Mouse (Mus musculus) C2C12 (cell line): ENCODE results near the gene Cdkn1a.

ENCODE experiments used
- CTCF ChIP-seq: IDR thresholded peaks from one replicate; pipeline ENCODE4 v1.5.1; 2011; ENCODE audit not compliant: control insufficient read depth, insufficient read depth, insufficient read length
- MAX ChIP-seq: IDR thresholded peaks from one replicate; pipeline ENCODE4 v1.6.1; 2011; ENCODE audit warnings: mild to moderate bottlenecking, control low read depth
- MYOG ChIP-seq: IDR thresholded peaks from one replicate; pipeline ENCODE4 v1.6.1; 2011; ENCODE audit not compliant: control insufficient read depth, insufficient read length; ENCODE audit errors: extremely low read depth

DNA sequence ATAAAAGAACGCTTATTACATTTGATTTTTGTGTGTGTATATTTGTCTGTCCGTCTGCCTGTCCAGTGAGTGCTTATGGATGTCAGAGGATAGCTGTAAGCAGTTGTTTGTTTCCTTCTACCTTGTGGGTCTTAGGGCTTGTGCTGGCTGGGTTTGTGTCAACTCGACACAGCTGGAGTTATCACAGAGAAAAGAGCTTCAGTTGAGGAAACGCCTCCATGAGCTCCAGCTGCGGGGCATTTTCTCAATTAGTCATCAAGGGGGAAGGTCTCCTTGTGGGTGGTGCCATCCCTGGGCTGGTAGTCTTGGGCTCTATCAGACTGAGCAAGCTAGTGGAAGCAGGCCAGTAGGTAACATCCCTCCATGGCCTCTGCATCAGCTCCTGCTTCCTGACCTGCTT, 22.9 kb upstream of the Cdkn1a start:
- no peak for TF ChIP-seq CTCF
- TF ChIP-seq MAX, result no peak
- TF ChIP-seq MYOG, result no peak
